8 mouse cellular contexts compared by ENCODE assay signal in genomic region chr7:144942744-144943135, GRCm38 (mm10). TPM values are rescaled to one million over a fixed set of nuclear protein-coding genes. Genes with fewer than 3 reads are reported as not detected.
DNase-seq lines count a peak whose midpoint lies in the region; ATAC-seq lines count a peak whose summit lies in the region.

No protein-coding gene starts in this region.

- peaks cover 50% of the 10 kb centered on the region for H3K4me1 ChIP-seq in embryonic facial prominence, embryonic 13.5 days

- peak overlapping the region; percentile 93 for H3K4me2 ChIP-seq in embryonic facial prominence, embryonic 13.5 days

- no peak for ATAC-seq in embryonic facial prominence, embryonic 13.5 days (ENCODE audit: insufficient number of reproducible peaks, insufficient read depth, low FRiP score, low TSS enrichment, low read depth)
- no peak for ATAC-seq in cerebellum, adult (ENCODE audit: insufficient number of reproducible peaks, low FRiP score, low TSS enrichment)

- H3K9me3 ChIP-seq in embryonic facial prominence, embryonic 13.5 days, result no peaks in the 10 kb centered on the region

- peak overlapping the region; percentile 92; the same call in 1 of the 2 replicates for H3K27ac ChIP-seq in embryonic facial prominence, embryonic 13.5 days

- H3K4me3 ChIP-seq in embryonic facial prominence, embryonic 13.5 days, result peak overlapping the region; percentile 67

- H3K9ac ChIP-seq in embryonic facial prominence, embryonic 13.5 days, result peak overlapping the region; percentile 53

- H3K27me3 ChIP-seq in embryonic facial prominence, embryonic 13.5 days, result peaks cover 18% of the 10 kb centered on the region

- DNase-seq in kidney, adult 11 months, result peak; percentile 39
- DNase-seq in kidney, adult 8-10 months, result no peak
- DNase-seq in kidney, postnatal 10 days, result peak; percentile 55
- DNase-seq in neural tube, embryonic 10.5 days (ENCODE audit: extremely low spot score, low spot score), result peak; percentile 61
- DNase-seq in right cerebral cortex, adult 2 months (ENCODE audit: low spot score in 2 of 2), result no peak
- no peak for DNase-seq in thymus, postnatal 25 days

- under 1% methylated on average over 20 of the region's 20 CpGs for WGBS in embryonic facial prominence, embryonic 13.5 days

- H3K36me3 ChIP-seq in embryonic facial prominence, embryonic 13.5 days, result no peaks in the 10 kb centered on the region

RNA-seq across cellular contexts. Expression of gene Ccnd1, which starts 3.0 kb away (rescaled TPM):
- polyA plus RNA-seq in embryonic facial prominence, embryonic 13.5 days (2015; fragmentation: Nextera tagmentation; extraction: Ambion mirVana), result 127 and 136 TPM in 2 replicates

RNA-seq across cellular contexts. Expression of gene LTO1, which starts 27.8 kb away (rescaled TPM):
- polyA plus RNA-seq in embryonic facial prominence, embryonic 13.5 days (2015; fragmentation: Nextera tagmentation; extraction: Ambion mirVana), result 26.2 and 27.1 TPM in 2 replicates

RNA-seq across cellular contexts. Expression of gene Fgf15, which starts 46.4 kb away (rescaled TPM):
- polyA plus RNA-seq in embryonic facial prominence, embryonic 13.5 days (2015; fragmentation: Nextera tagmentation; extraction: Ambion mirVana), result 0.80 and 1.3 TPM in 2 replicates

Comparison
In these comparisons a context has a peak if more than half of its experiments do, and no peak if none do; other contexts are left out.
1. DNase-seq: peak in kidney, adult 11 months (single experiment), kidney, postnatal 10 days (single experiment) and neural tube, embryonic 10.5 days (single experiment); none in kidney, adult 8-10 months (0 of 2), right cerebral cortex, adult 2 months (0 of 2) and thymus, postnatal 25 days (single experiment).